9 mouse cellular contexts compared by ENCODE assay signal in the genomic region with DNA sequence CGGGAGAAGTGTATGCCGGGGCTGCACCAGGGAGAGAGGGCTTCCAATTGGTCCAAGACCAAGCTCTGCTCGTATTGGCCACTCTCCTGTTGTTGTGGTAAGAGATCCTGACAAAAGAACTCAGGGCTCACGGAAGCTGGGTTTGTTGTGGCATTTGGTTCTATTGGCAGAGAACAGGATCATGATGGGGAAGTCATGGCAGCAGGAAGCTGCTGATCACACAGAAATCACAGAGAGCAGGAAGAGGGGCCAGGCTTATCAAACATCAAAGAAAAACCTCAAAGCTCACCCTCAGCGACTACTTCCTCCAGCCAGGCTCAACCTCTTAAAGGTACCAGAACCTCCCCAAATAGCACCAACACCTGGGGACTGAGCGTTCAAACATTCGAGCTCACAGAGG. TPM values are rescaled to one million over a fixed set of nuclear protein-coding genes. Genes with fewer than 3 reads are reported as not detected.
DNase-seq lines count a peak whose midpoint lies in the region; ATAC-seq and TF ChIP-seq lines count a peak whose summit lies in the region.
"Had no signal": no experiment of that assay in that cellular context is flagged by ENCODE, and none has a peak within 500 bp of the region (broad histone marks: within the 10 kb centered on the region; RNA-seq: fewer than 3 reads in every experiment).

No protein-coding gene starts in this region.

- H3K4me3 ChIP-seq in kidney, embryonic 15.5 days (replicated peaks) = no peak overlapping the region
- no peak overlapping the region for H3K4me3 ChIP-seq in MEL (ENCODE audit: control insufficient read depth in 1 of 2, insufficient read depth in 1 of 2, low read depth in 2 of 2, low read length in 2 of 2)
- peak overlapping the region; percentile 15 for H3K4me3 ChIP-seq in brown adipose tissue, adult 24 weeks (ENCODE audit: insufficient read depth, low read depth, low read length)
- H3K4me3 ChIP-seq in limb, embryonic 13.5 days = no peak overlapping the region

- peak overlapping the region; percentile 23 for H3K4me2 ChIP-seq in kidney, embryonic 15.5 days
- H3K4me2 ChIP-seq in limb, embryonic 13.5 days (replicated peaks) = peak overlapping the region; percentile 23

- no peaks in the 10 kb centered on the region for H3K36me3 ChIP-seq in kidney, embryonic 15.5 days
- H3K36me3 ChIP-seq in MEL (ENCODE audit: control insufficient read depth in 1 of 2, insufficient read depth in 2 of 2, low read length in 2 of 2) = no peaks in the 10 kb centered on the region
- no peaks in the 10 kb centered on the region for H3K36me3 ChIP-seq in limb, embryonic 13.5 days

- ATAC-seq in kidney, embryonic 15.5 days (replicated peaks; ENCODE audit: low FRiP score) = no peak
- ATAC-seq in limb, embryonic 13.5 days (ENCODE audit: low FRiP score, low read depth) = no peak
- no peak for ATAC-seq in erythroblast, adult 5-6 weeks (replicated peaks; ENCODE audit: low FRiP score, poor library complexity, severe bottlenecking)

- no peaks in the 10 kb centered on the region for H3K27me3 ChIP-seq in kidney, embryonic 15.5 days
- peaks cover 5 to 9% of the 10 kb centered on the region in 2 experiments for H3K27me3 ChIP-seq in MEL (ENCODE audit: control insufficient read depth in 1 of 2, insufficient read depth in 2 of 2, low read length in 2 of 2)
- H3K27me3 ChIP-seq in limb, embryonic 13.5 days = no peaks in the 10 kb centered on the region

- no peak overlapping the region for H3K9ac ChIP-seq in kidney, embryonic 15.5 days
- no peak overlapping the region for H3K9ac ChIP-seq in MEL (ENCODE audit: control insufficient read depth, low read depth, low read length, poor library complexity, severe bottlenecking)
- H3K9ac ChIP-seq in limb, embryonic 13.5 days = no peak overlapping the region
- H3K9ac ChIP-seq: liver, embryonic 14.5 days had no signal

- no peak for DNase-seq in kidney, postnatal 10 days
- peak; percentile 32 for DNase-seq in MEL (ENCODE audit: low read depth, low spot score)
- DNase-seq in embryo, embryonic 10 days (ENCODE audit: low spot score) = no peak
- DNase-seq: cerebellum, adult 11-12 months had no signal

- 0 out of 2 replicates have a peak overlapping the region, but pooled peaks have one; percentile 27 for H3K27ac ChIP-seq in kidney, embryonic 15.5 days
- no peak overlapping the region for H3K27ac ChIP-seq in MEL (ENCODE audit: control insufficient read depth, low read depth, low read length)
- H3K27ac ChIP-seq in brown adipose tissue, adult 24 weeks (replicated peaks; ENCODE audit: low read depth, low read length) = peak overlapping the region; percentile 75
- H3K27ac ChIP-seq in limb, embryonic 13.5 days = no peak overlapping the region
- H3K27ac ChIP-seq: liver, embryonic 14.5 days had no signal

- H3K9me3 ChIP-seq in kidney, embryonic 15.5 days (replicated peaks) = no peaks in the 10 kb centered on the region
- no peaks in the 10 kb centered on the region for H3K9me3 ChIP-seq in MEL (replicated peaks; ENCODE audit: insufficient read depth, low read length)
- no peaks in the 10 kb centered on the region for H3K9me3 ChIP-seq in limb, embryonic 13.5 days

- TF ChIP-seq CTCF in MEL (IDR thresholded peaks at IDR 0.05 in 2 of 3, conservative IDR thresholded peaks at IDR 0.05 in 1 of 3; ENCODE audit: control insufficient read depth in 1 of 3, insufficient read depth in 1 of 3, low read depth in 2 of 3, low read length in 3 of 3, poor library complexity in 1 of 3, severe bottlenecking in 1 of 3) = no peak

- no peak for TF ChIP-seq RAD21 in MEL (IDR thresholded peaks at IDR 0.05; ENCODE audit: low read depth, low read length)

- peak; percentile 35 to 39; a peak in 2 of 4 replicates for TF ChIP-seq EP300 in MEL (IDR thresholded peaks at IDR 0.05; ENCODE audit: low read depth in 1 of 2, low read length in 2 of 2)

- no peak for TF ChIP-seq POLR2A in MEL (IDR thresholded peaks at IDR 0.05; ENCODE audit: control insufficient read depth in 1 of 2, insufficient read depth in 1 of 2, low read depth in 1 of 2, low read length in 2 of 2, poor library complexity in 1 of 2)

- no peaks in the 10 kb centered on the region for H3K79me2 ChIP-seq in MEL (ENCODE audit: control insufficient read depth, insufficient read depth, low read length, poor library complexity)

- 21% methylated on average over 7 of the region's 7 CpGs for WGBS in kidney, embryonic 15.5 days
- 23% methylated on average over 7 of the region's 7 CpGs for WGBS in limb, embryonic 13.5 days

- H3K4me1 ChIP-seq in kidney, embryonic 15.5 days = peaks cover 40% of the 10 kb centered on the region
- H3K4me1 ChIP-seq in MEL (ENCODE audit: control insufficient read depth in 1 of 2, insufficient read depth in 2 of 2, low read length in 2 of 2) = peaks cover 0 to 7% of the 10 kb centered on the region in 2 experiments; a peak in 1 of 4 replicates
- peaks cover 25% of the 10 kb centered on the region for H3K4me1 ChIP-seq in brown adipose tissue, adult 24 weeks (ENCODE audit: control insufficient read depth, insufficient read depth, insufficient read length, low read length)
- peaks cover 12% of the 10 kb centered on the region; the same call in 1 of the 2 replicates for H3K4me1 ChIP-seq in limb, embryonic 13.5 days

TF ChIP-seq in MEL, 35 proteins besides CTCF, POLR2A, EP300 and RAD21:
- TF ChIP-seq USF1 (IDR thresholded peaks at IDR 0.05; ENCODE audit: low read depth, low read length) = no peak
- TF ChIP-seq ZMIZ1 (IDR thresholded peaks at IDR 0.05; ENCODE audit: low read depth, low read length) = no peak
- peak; percentile 46; the same call in 1 of the 2 replicates for TF ChIP-seq GATA1 (IDR thresholded peaks at IDR 0.05; ENCODE audit: low read depth, low read length)
- TF ChIP-seq RCOR1 (IDR thresholded peaks at IDR 0.05; ENCODE audit: low read depth, low read length) = peak; percentile 92
- no peak for TF ChIP-seq NELFE (IDR thresholded peaks at IDR 0.05; ENCODE audit: low read depth, low read length)
- no peak for TF ChIP-seq JUND (IDR thresholded peaks at IDR 0.05; ENCODE audit: low read depth, low read length)

RNA-seq across cellular contexts. Expression of a gene that starts 41.3 kb away (rescaled TPM):
- 4.2 and 4.3 TPM in 2 replicates for polyA plus RNA-seq in kidney, embryonic 15.5 days (2015; fragmentation: Nextera tagmentation; extraction: Ambion mirVana)
- 0.46 and 2.5 TPM in 2 replicates for total RNA-seq in MEL (2012; rRNA removed)
- polyA plus RNA-seq in MEL (2012; ENCODE audit: insufficient read depth in 1 of 2, insufficient read length in 2 of 2, low read depth in 1 of 2, low replicate concordance in 2 of 2, missing spikeins in 1 of 2) = 1 to 10 TPM in 1 of 2 experiments, not detected in 1; 1.4 TPM
- polyA plus RNA-seq in brown adipose tissue, adult 24 weeks (2012; ENCODE audit: insufficient read depth, insufficient read length, missing spikeins) = 8.8 and 22.2 TPM in 2 replicates
- 4.2 and 4.3 TPM in 2 replicates for polyA plus RNA-seq in limb, embryonic 13.5 days (2015; fragmentation: Nextera tagmentation; extraction: Ambion mirVana)
- 0.42 and 6.0 TPM in 2 replicates for total RNA-seq in erythroblast, adult 5-6 weeks (2015; ENCODE audit: low replicate concordance)
- total RNA-seq in erythroblast, adult 5-6 weeks (2017; ENCODE audit: low replicate concordance) = 3.2 and 13.4 TPM in 2 replicates

RNA-seq across cellular contexts. Expression of a gene that starts 58.9 kb away (rescaled TPM):
- polyA plus RNA-seq in kidney, embryonic 15.5 days (2015; fragmentation: Nextera tagmentation; extraction: Ambion mirVana) = 93.6 and 98.5 TPM in 2 replicates
- 43.3 and 53.2 TPM in 2 replicates for total RNA-seq in MEL (2012; rRNA removed)
- 10 to 100 TPM in 1 of 2 experiments, not detected in 1; 49.4 TPM for polyA plus RNA-seq in MEL (2012; ENCODE audit: insufficient read depth in 1 of 2, insufficient read length in 2 of 2, low read depth in 1 of 2, low replicate concordance in 2 of 2, missing spikeins in 1 of 2)
- polyA plus RNA-seq in brown adipose tissue, adult 24 weeks (2012; ENCODE audit: insufficient read depth, insufficient read length, missing spikeins) = 88.0 and 96.2 TPM in 2 replicates
- polyA plus RNA-seq in limb, embryonic 13.5 days (2015; fragmentation: Nextera tagmentation; extraction: Ambion mirVana) = 96.0 and 97.8 TPM in 2 replicates
- total RNA-seq in erythroblast, adult 5-6 weeks (2015; ENCODE audit: low replicate concordance) = 2.3 and 21.5 TPM in 2 replicates
- 0.60 and 9.2 TPM in 2 replicates for total RNA-seq in erythroblast, adult 5-6 weeks (2017; ENCODE audit: low replicate concordance)

Comparison
In these comparisons a context has a peak if more than half of its experiments do, and no peak if none do; other contexts are left out.
1. H3K27ac ChIP-seq: peak in kidney, embryonic 15.5 days (single experiment) and brown adipose tissue, adult 24 weeks (single experiment); none in MEL (single experiment) and limb, embryonic 13.5 days (single experiment).